Mouse (Mus musculus) liver, embryonic 11.5 days (tissue): Measurements from ENCODE around the gene Mep1a. TPM values are rescaled to one million over a fixed set of nuclear protein-coding genes. Genes with fewer than 3 reads are reported as not detected.

Experiments used
- ATAC-seq: fragments of 200-750 bp; cut with Nextera tagmentation; replicated peaks from 2 replicates; pipeline ENCODE4 v1.8.0; 2017; ENCODE audit warnings: moderate number of reproducible peaks, mild to moderate bottlenecking, moderate TSS enrichment, moderate library complexity; ENCODE audit not compliant: low FRiP score
- DNase-seq: peaks from one replicate; pipeline ENCODE4 v3.0.0-alpha.2; 2017; ENCODE audit warnings: low spot score
- H3K27ac ChIP-seq: fragments of 300-500 bp; sonication (generic); 2 replicates; pipeline ENCODE4 v1.5.1; 2014; ENCODE audit warnings: mild to moderate bottlenecking, low read depth, low read length, control low read depth
- H3K27me3 ChIP-seq: fragments of 300-500 bp; sonication (generic); replicated peaks from 2 replicates; pipeline ENCODE4 v1.6.1; 2014; ENCODE audit warnings: low read length, mixed read lengths; ENCODE audit not compliant: control insufficient read depth, insufficient read depth
- H3K36me3 ChIP-seq: fragments of 300-500 bp; sonication (generic); 2 replicates; pipeline ENCODE4 v1.6.1; 2014; ENCODE audit warnings: mild to moderate bottlenecking, low read length, moderate library complexity, mixed read lengths; ENCODE audit not compliant: control insufficient read depth, insufficient read depth
- H3K4me1 ChIP-seq: fragments of 300-500 bp; sonication (generic); replicated peaks from 2 replicates; pipeline ENCODE4 v1.6.1; 2014; ENCODE audit warnings: low read length, mixed read lengths; ENCODE audit not compliant: control insufficient read depth, insufficient read depth
- H3K4me2 ChIP-seq: fragments of 300-500 bp; sonication (generic); 2 replicates; pipeline ENCODE4 v1.6.1; 2014; ENCODE audit warnings: mild to moderate bottlenecking, control low read depth, moderate library complexity
- H3K4me3 ChIP-seq: fragments of 300-500 bp; sonication (generic); 2 replicates; pipeline ENCODE4 v1.5.1; 2014; ENCODE audit warnings: low read depth, low read length, control low read depth
- H3K9ac ChIP-seq: fragments of 300-500 bp; sonication (generic); 2 replicates; pipeline ENCODE4 v1.6.1; 2014; ENCODE audit warnings: low read depth, low read length, control low read depth
- H3K9me3 ChIP-seq: fragments of 300-500 bp; sonication (generic); 2 replicates; pipeline ENCODE4 v1.6.1; 2016; ENCODE audit warnings: low read length, inconsistent platforms, mixed read lengths; ENCODE audit not compliant: control insufficient read depth
- WGBS: fragments of 180-500 bp; shearing (Covaris S2); extraction: QIAGEN DNeasy Blood & Tissue Kit; methylation state at CpG from one replicate; pipeline ENCODE4 v1.1.7; 2014; 5-methylcytosine and 5-hydroxymethylcytosine counted together
- polyA plus RNA-seq: library from polyadenylated mRNA; unstranded; fragments of >200 nt; fragmentation: Nextera tagmentation; extraction: Ambion mirVana; gene quantifications from 2 replicates; pipeline ENCODE4 v1.2.1, GENCODE M21; 2014

Mep1a gene
- polyA plus RNA-seq, 1 experiment from 2014 or later: not detected

GRCm38 (mm10) chr17:43460245-43461181, 42.1 kb downstream of the Mep1a start:
- no peak overlapping the region for H3K9ac ChIP-seq
- 38% methylated on average over 19 of the region's 19 CpGs for WGBS
- no peak overlapping the region for H3K4me2 ChIP-seq
- H3K9me3 ChIP-seq: no peaks in the 10 kb centered on the region
- no peaks in the 10 kb centered on the region for H3K4me1 ChIP-seq
- DNase-seq: peak; percentile 75
- peak; percentile 63 for ATAC-seq
- no peak overlapping the region for H3K4me3 ChIP-seq
- no peak overlapping the region for H3K27ac ChIP-seq
- H3K36me3 ChIP-seq: no peaks in the 10 kb centered on the region; the same call in 1 of the 2 replicates
- no peaks in the 10 kb centered on the region for H3K27me3 ChIP-seq

- no peak overlapping the region for H3K27ac ChIP-seq
- DNase-seq (no peak), ATAC-seq (no peak)
- no peak overlapping the region for H3K9ac ChIP-seq
- no peaks in the 10 kb centered on the region for H3K4me1 ChIP-seq
- H3K27me3 ChIP-seq: no peaks in the 10 kb centered on the region
- 77% methylated on average over 12 of the region's 12 CpGs for WGBS
- H3K4me2 ChIP-seq: no peak overlapping the region
- H3K4me3 ChIP-seq: no peak overlapping the region
- no peaks in the 10 kb centered on the region for H3K9me3 ChIP-seq
- no peaks in the 10 kb centered on the region; the same call in 1 of the 2 replicates for H3K36me3 ChIP-seq
Measured at GRCm38 (mm10) chr17:43459737-43460230, 42.8 kb downstream of the Mep1a start.

GRCm38 (mm10) chr17:43458598-43458997, 44.0 kb downstream of the Mep1a start:
- DNase-seq (peak; percentile 50), ATAC-seq (no peak; the same call in 1 of the 2 replicates)
- WGBS: 24% methylated on average over 9 of the region's 9 CpGs
- H3K4me2 ChIP-seq: no peak overlapping the region
- no peaks in the 10 kb centered on the region; the same call in 1 of the 2 replicates for H3K36me3 ChIP-seq
- no peaks in the 10 kb centered on the region for H3K4me1 ChIP-seq
- no peak overlapping the region for H3K27ac ChIP-seq
- no peak overlapping the region for H3K4me3 ChIP-seq
- H3K9me3 ChIP-seq: no peaks in the 10 kb centered on the region
- H3K9ac ChIP-seq: no peak overlapping the region
- no peaks in the 10 kb centered on the region for H3K27me3 ChIP-seq

- 60% methylated on average over 1 of the region's 1 CpGs for WGBS
Measured at GRCm38 (mm10) chr17:43451216-43451615, 51.4 kb downstream of the Mep1a start.

GRCm38 (mm10) chr17:43434485-43434884, 68.1 kb downstream of the Mep1a start:
- 85% methylated on average over 8 of the region's 8 CpGs for WGBS
- DNase-seq (no peak), ATAC-seq (no peak)
- Histone ChIP-seq H3K36me3 (no peaks in the 10 kb centered on the region), H3K4me1 (no peaks in the 10 kb centered on the region), H3K4me2 (no peak overlapping the region), H3K27me3 (no peaks in the 10 kb centered on the region), H3K27ac (no peak overlapping the region), H3K9ac (no peak overlapping the region), H3K4me3 (no peak overlapping the region), H3K9me3 (no peaks in the 10 kb centered on the region; the same call in 1 of the 2 replicates)

More at GRCm38 (mm10) chr17:43451216-43451615, 51.4 kb downstream of the Mep1a start:
- H3K36me3 ChIP-seq: no peaks in the 10 kb centered on the region
- H3K4me3 ChIP-seq: no peak overlapping the region
- no peak for ATAC-seq
- no peak for DNase-seq
- no peak overlapping the region for H3K4me2 ChIP-seq
- H3K9ac ChIP-seq: no peak overlapping the region
- H3K9me3 ChIP-seq: no peaks in the 10 kb centered on the region
- no peaks in the 10 kb centered on the region for H3K4me1 ChIP-seq
- no peaks in the 10 kb centered on the region for H3K27me3 ChIP-seq
- H3K27ac ChIP-seq: no peak overlapping the region

- no peaks in the 10 kb centered on the region for H3K36me3 ChIP-seq
- 52% methylated on average over 5 of the region's 5 CpGs for WGBS
Measured at GRCm38 (mm10) chr17:43431692-43432091, 70.9 kb downstream of the Mep1a start.

More at GRCm38 (mm10) chr17:43431692-43432091, 70.9 kb downstream of the Mep1a start:
- Histone ChIP-seq H3K4me1 (no peaks in the 10 kb centered on the region), H3K9me3 (no peaks in the 10 kb centered on the region; the same call in 1 of the 2 replicates), H3K27ac (no peak overlapping the region), H3K4me3 (no peak overlapping the region), H3K9ac (no peak overlapping the region), H3K27me3 (no peaks in the 10 kb centered on the region), H3K4me2 (no peak overlapping the region)
- DNase-seq: no peak
- ATAC-seq: no peak

Other genes starting within 250 kb of the Mep1a start
- gene Adgrf1, start 232.5 kb downstream of the Mep1a start, polyA plus RNA-seq: 0.04 and 0.08 TPM in 2 replicates
- 9.3 and 9.4 TPM in 2 replicates for gene Adgrf5, start 142.4 kb downstream of the Mep1a start, polyA plus RNA-seq
- 0.14 TPM in 1 of 2 replicates, not detected in the other for gene Ankrd66, start 40.8 kb upstream of the Mep1a start, polyA plus RNA-seq
- gene Pla2g7, start 65.3 kb upstream of the Mep1a start, polyA plus RNA-seq: 3.1 and 3.7 TPM in 2 replicates
- 0.15 TPM in 1 of 2 replicates, not detected in the other for gene Tdrd6, start 127.5 kb upstream of the Mep1a start, polyA plus RNA-seq
- gene Slc25a27, start 164.4 kb upstream of the Mep1a start, polyA plus RNA-seq: 4.4 and 6.0 TPM in 2 replicates
- 4.1 and 4.2 TPM in 2 replicates for gene Cyp39a1, start 164.6 kb upstream of the Mep1a start, polyA plus RNA-seq